Mouse (Mus musculus) E14TG2a.4 (cell line): Measurements from ENCODE around the gene Akap1.

Experiments used
- H3K27me3 ChIP-seq: 2 replicates; pipeline ENCODE4 v1.6.1; 2014; ENCODE audit warnings: low read length, control low read depth; ENCODE audit not compliant: insufficient read depth
- H3K36me3 ChIP-seq: 2 replicates; pipeline ENCODE4 v1.6.1; 2014; ENCODE audit warnings: low read length, control low read depth; ENCODE audit not compliant: insufficient read depth
- H3K4me1 ChIP-seq: replicated peaks from 2 replicates; pipeline ENCODE4 v1.6.1; 2014; ENCODE audit warnings: low read depth, low read length, control low read depth
- H3K4me3 ChIP-seq: replicated peaks from 2 replicates; pipeline ENCODE4 v1.5.1; 2014; ENCODE audit warnings: mild to moderate bottlenecking, low read length
- H3K9me3 ChIP-seq: 2 replicates; pipeline ENCODE4 v1.6.1; 2014; ENCODE audit warnings: low read length, control low read depth
- CTCF ChIP-seq: conservative IDR thresholded peaks from 2 replicates; pipeline ENCODE4 v1.5.1; 2014; ENCODE audit warnings: low read length
- NANOG ChIP-seq: IDR thresholded peaks from 2 replicates; pipeline ENCODE4 v1.6.1; 2014; ENCODE audit warnings: borderline replicate concordance, low read length, mixed read lengths
- POU5F1 ChIP-seq: IDR thresholded peaks from 2 replicates; pipeline ENCODE4 v1.6.1; 2014; ENCODE audit warnings: low read length, borderline replicate concordance

Gene Akap1

GRCm38 (mm10) chr11:88864458-88865197 is at the start of gene Akap1:
TSS of gene Akap1 (minus strand) at chr11:88864586.
- H3K4me3 ChIP-seq = peak within 1 kb of the TSS; percentile 96
- peaks cover 56% of the 10 kb centered on the region for H3K4me1 ChIP-seq
- H3K36me3 ChIP-seq = peaks cover 19% of the 10 kb centered on the region

GRCm38 (mm10) chr11:88909388-88910036 is 45.1 kb upstream of the Akap1 start:
- Histone ChIP-seq H3K27me3 (no peaks in the 10 kb centered on the region), H3K9me3 (no peaks in the 10 kb centered on the region), H3K36me3 (no peaks in the 10 kb centered on the region), H3K4me3 (no peak overlapping the region), H3K4me1 (peaks cover 24% of the 10 kb centered on the region)
- TF ChIP-seq NANOG (no peak), POU5F1 (no peak)

More at GRCm38 (mm10) chr11:88864458-88865197, at the start of gene Akap1:
- no peaks in the 10 kb centered on the region for H3K27me3 ChIP-seq
- H3K9me3 ChIP-seq = no peaks in the 10 kb centered on the region
- TF ChIP-seq CTCF (no peak), POU5F1 (no peak), NANOG (no peak)

GRCm38 (mm10) chr11:88908557-88909211 is 44.3 kb upstream of the Akap1 start:
- Histone ChIP-seq H3K4me3 (no peak overlapping the region), H3K4me1 (peaks cover 29% of the 10 kb centered on the region), H3K27me3 (no peaks in the 10 kb centered on the region), H3K36me3 (no peaks in the 10 kb centered on the region), H3K9me3 (no peaks in the 10 kb centered on the region)
- TF ChIP-seq CTCF = peak; percentile 31
- TF ChIP-seq NANOG = no peak

- H3K4me1 ChIP-seq = peaks cover 31% of the 10 kb centered on the region
- no peaks in the 10 kb centered on the region for H3K9me3 ChIP-seq
- TF ChIP-seq CTCF (no peak), POU5F1 (no peak), NANOG (no peak)
- no peaks in the 10 kb centered on the region for H3K36me3 ChIP-seq
- H3K27me3 ChIP-seq = no peaks in the 10 kb centered on the region
- no peak overlapping the region for H3K4me3 ChIP-seq
These were observed 43.5 kb upstream of the Akap1 start for GRCm38 (mm10) chr11:88907886-88908285.

- H3K4me1 ChIP-seq = peaks cover 39% of the 10 kb centered on the region
- H3K4me3 ChIP-seq = no peak overlapping the region
- no peaks in the 10 kb centered on the region for H3K27me3 ChIP-seq
- no peaks in the 10 kb centered on the region for H3K36me3 ChIP-seq
- H3K9me3 ChIP-seq = no peaks in the 10 kb centered on the region
- TF ChIP-seq NANOG (peak; percentile 34; the same call in 1 of the 2 replicates), POU5F1 (no peak)
These were observed 41.2 kb upstream of the Akap1 start for GRCm38 (mm10) chr11:88905621-88906020.

- Histone ChIP-seq H3K36me3 (no peaks in the 10 kb centered on the region), H3K4me1 (peaks cover 36% of the 10 kb centered on the region), H3K9me3 (no peaks in the 10 kb centered on the region), H3K4me3 (no peak overlapping the region), H3K27me3 (no peaks in the 10 kb centered on the region)
- TF ChIP-seq CTCF (no peak), POU5F1 (no peak), NANOG (no peak)
These were observed 39.7 kb upstream of the Akap1 start for GRCm38 (mm10) chr11:88904080-88904479.

- Histone ChIP-seq H3K36me3 (no peaks in the 10 kb centered on the region), H3K4me3 (no peak overlapping the region), H3K4me1 (peaks cover 42% of the 10 kb centered on the region), H3K27me3 (no peaks in the 10 kb centered on the region), H3K9me3 (no peaks in the 10 kb centered on the region)
- no peak for TF ChIP-seq NANOG
- TF ChIP-seq CTCF = no peak
- TF ChIP-seq POU5F1 = no peak
These were observed 38.4 kb upstream of the Akap1 start for GRCm38 (mm10) chr11:88902762-88903161.

GRCm38 (mm10) chr11:88901341-88901802 is 37.0 kb upstream of the Akap1 start:
- no peaks in the 10 kb centered on the region for H3K36me3 ChIP-seq
- no peaks in the 10 kb centered on the region for H3K9me3 ChIP-seq
- no peaks in the 10 kb centered on the region for H3K27me3 ChIP-seq
- peaks cover 48% of the 10 kb centered on the region for H3K4me1 ChIP-seq
- TF ChIP-seq POU5F1 (no peak), CTCF (no peak), NANOG (no peak)
- H3K4me3 ChIP-seq = no peak overlapping the region
